Mouse (Mus musculus) ES-E14 (cell line): ENCODE data around the gene Neb.

Experiments
- CHD2 ChIP-seq: IDR thresholded peaks from 2 replicates; pipeline ENCODE4 v1.6.1; 2014; ENCODE audit warnings: mild to moderate bottlenecking, low read depth, low read length, inconsistent platforms
- ZC3H11A ChIP-seq: IDR thresholded peaks from 2 replicates; pipeline ENCODE4 v1.6.1; 2012; ENCODE audit warnings: low read depth, mild to moderate bottlenecking, inconsistent platforms, low read length, borderline replicate concordance

- TF ChIP-seq ZC3H11A, result no peak
- no peak for TF ChIP-seq CHD2
Measured at GRCm38 (mm10) chr2:52296779-52297178, 81.5 kb downstream of the Neb start.
